Mouse (Mus musculus): ENCODE measurements around the gene Klhl29.

Gene Klhl29

DNA sequence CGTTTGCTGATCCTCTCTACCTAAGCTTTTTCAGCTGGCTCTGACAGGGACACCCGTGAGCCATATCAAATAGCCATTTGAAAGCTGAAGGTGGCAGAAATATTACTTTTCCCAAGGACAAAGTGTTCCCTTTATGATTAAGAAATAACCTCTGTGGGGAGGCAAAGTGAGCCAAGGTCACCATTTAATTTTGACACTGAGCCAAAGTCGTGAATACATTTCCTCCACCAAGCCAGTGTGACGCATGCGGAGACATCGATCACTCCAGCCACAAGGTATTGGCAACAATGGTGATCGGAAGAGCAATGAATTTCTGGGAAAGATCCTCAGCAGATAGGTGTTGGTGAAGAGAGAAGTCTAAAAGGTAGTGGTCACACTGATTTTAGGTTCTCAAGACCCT, 83.2 kb downstream of the Klhl29 start:
- no peak for DNase-seq

GRCm38 (mm10) chr12:5285579-5285978, 89.9 kb downstream of the Klhl29 start:
- no peak for DNase-seq

GRCm38 (mm10) chr12:5284961-5285360, 90.5 kb downstream of the Klhl29 start:
- DNase-seq = no peak

GRCm38 (mm10) chr12:5283654-5284053, 91.8 kb downstream of the Klhl29 start:
- no peak for DNase-seq

DNA sequence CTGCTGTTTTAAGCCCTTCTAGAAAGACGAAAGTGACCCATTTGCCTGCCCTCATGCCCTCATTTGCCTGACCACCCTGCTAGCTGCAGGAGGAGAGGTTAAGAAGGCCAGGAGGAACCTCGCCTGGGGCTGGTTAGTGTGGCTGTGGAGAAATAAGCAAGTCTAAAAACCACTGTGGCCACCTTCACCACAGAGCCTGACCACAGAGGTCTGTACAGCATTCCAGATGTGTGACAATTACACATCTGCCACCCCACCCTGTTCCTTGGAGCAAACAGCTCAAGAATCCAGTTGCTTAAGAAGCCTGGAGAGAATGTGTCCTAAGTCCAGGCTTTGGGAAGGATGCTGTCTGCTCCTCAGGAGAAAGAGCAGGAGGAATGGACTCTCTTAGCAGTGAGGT, 92.9 kb downstream of the Klhl29 start:
- DNase-seq = no peak

DNA sequence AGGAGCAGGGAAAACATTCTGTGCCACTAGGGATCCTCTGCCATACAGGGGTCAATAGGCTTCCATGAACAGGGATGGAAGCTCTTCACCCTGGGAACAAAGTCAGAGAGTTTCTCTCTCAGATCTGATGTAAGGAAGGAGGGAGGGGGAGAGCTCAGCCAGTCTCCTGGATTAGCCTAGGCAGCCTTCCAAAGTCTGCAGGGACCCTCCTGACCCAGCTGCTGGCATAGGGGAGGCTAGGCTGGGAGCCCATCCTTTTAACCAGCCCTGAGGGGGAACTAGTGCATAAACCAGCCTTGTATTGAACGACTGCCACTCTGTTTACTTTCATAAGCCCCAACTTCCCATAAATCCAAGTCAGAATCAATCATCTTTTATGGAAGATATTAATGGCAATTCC, 95.6 kb downstream of the Klhl29 start:
- no peak for DNase-seq

- DNase-seq = no peak
Observed at GRCm38 (mm10) chr12:5277028-5277427, 98.5 kb downstream of the Klhl29 start.

DNA sequence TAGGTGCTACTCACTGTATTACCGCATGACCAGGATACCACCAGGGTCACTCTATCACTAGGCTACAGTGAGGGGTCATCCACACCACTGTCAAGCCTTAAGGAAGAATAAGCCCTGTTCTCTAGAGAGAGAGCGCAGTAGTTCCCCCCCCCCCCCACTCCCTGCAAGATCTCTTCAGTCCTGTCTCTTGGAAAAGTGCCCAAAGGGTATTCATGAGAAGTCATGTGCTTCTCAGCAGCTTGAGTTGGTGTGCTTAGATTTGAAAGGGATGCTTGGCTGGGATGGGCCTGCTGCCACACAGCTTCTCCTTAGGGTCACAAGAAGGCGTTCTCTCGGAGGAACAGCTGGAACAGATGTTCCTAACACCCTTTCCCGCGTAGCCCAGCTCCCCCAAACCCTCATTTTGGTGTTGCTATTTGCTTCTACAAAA, 100.0 kb downstream of the Klhl29 start:
- no peak for DNase-seq

DNA sequence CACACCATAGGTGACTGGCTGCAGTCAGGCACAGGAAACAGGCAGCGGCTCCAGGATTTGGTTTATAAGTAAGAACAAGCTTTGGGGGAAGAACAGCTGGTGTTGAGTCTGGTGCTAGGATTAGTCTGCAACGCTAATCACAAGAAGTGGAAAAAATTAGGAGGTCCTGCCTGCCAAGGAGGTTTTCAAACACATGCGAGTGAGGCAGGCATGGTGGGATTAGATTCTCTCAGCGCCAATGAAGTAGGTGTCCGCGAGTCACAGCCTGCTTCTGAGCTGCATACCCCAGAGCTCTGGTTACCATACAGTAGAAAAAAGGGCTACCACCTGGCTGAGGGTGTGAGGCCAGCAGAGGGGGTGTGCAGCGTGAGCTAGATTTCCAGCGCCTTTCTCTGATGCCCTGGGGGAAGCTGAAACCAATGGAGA, 101.0 kb downstream of the Klhl29 start:
- DNase-seq = no peak

DNA sequence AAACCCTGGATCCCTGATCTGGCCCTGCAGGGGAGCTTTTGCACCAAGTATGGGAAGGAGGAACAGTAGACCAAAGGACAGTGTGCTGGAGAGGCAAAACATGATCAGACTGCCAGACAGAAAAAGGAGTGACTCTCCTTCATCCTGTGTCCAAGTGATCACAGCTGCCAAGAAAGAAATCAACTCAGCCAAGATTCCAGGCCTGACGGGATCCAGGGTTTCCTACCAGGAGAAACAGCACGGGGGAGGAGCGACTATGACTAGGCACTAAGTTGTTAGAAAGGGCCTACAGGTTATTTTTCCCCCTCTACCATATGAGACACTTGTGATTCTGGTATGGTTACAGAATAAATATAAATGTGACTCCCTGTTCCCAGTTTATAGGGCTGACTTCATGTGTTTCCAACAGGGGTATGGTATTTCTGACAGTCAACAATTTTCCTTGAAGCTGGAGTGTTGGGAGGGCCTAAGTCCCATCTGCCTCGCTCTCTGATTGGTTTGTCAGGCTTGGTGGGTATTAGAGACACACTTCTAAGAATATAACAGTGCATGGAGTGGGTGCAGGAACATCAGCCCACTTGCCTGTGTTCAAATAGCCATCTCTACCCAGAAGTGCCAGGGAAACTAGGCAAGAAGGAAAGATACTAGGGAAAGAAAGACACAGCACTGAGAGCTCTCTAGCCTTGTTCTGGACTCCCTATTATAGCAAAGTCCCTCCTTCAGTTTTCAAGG, 102.0 kb downstream of the Klhl29 start:
- DNase-seq = no peak

- DNase-seq = no peak
Observed at GRCm38 (mm10) chr12:5270527-5270926, 105.0 kb downstream of the Klhl29 start.

GRCm38 (mm10) chr12:5269936-5270335, 105.5 kb downstream of the Klhl29 start:
- DNase-seq = no peak

DNA sequence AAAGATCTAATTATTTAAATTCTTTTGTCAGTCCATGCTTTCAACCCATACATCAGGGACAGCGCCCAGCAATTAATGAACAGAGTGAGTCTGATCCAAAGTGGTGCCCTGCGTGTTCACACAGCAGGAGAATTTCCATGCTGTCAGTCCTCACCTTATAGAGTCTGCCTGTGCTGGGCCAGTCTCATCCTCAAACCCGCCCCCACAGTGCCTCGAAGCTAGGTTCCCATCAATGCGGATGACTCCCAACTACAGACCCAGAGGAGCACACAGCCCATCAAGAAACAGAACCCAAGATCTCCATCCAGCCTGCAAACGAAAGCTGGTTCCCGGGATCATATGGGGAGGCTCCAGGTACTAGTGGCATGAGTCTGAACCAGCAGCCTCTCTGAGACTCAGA, 106.4 kb downstream of the Klhl29 start:
- DNase-seq = no peak

- no peak for DNase-seq
Observed at GRCm38 (mm10) chr12:5268188-5268612, 107.3 kb downstream of the Klhl29 start.

GRCm38 (mm10) chr12:5267271-5268187, 108.0 kb downstream of the Klhl29 start:
- no peak for DNase-seq

- DNase-seq = no peak
Observed at GRCm38 (mm10) chr12:5266773-5267172, 108.7 kb downstream of the Klhl29 start.

DNA sequence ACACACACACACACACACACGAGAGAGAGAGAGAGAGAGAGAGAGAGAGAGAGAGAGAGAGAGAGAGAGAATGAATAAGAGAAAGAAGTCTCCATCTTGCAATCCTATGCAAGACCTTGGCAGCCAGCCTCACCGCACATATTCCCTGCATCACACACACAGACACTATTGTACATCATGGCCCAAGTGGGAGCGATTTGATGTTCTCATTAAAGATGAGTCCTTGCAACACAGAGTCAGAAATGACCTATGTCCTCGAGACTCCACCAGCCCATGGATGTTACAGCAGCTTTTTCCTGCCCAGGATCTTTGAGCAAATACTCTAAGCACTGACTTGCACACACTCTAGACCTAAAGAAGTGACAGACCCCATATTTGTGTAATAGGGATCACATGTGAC, 114.0 kb downstream of the Klhl29 start:
- DNase-seq = no peak

- no peak for DNase-seq
Observed at GRCm38 (mm10) chr12:5258779-5259178, 116.7 kb downstream of the Klhl29 start.

DNA sequence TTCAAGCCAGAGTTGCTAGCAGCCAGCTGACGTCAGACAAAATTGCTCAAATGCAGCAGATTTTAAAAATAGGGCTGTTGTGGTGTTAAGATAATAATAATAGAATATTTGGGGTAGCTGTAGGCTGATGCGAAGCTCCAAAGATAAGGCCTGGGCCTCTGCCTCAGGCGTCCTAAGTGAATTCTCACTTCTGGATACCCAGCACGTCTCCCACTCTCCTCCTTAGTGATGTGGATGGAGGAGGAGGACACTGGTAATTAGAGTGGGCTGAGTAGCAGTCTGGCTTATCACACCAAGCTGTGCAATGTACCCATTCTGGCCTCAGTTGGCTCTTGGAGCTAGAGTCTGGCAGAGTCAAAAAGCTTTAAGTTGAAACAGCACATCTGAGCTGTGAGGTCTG, 118.3 kb downstream of the Klhl29 start:
- no peak for DNase-seq

GRCm38 (mm10) chr12:5255079-5255478, 120.4 kb downstream of the Klhl29 start:
- DNase-seq = no peak

DNA sequence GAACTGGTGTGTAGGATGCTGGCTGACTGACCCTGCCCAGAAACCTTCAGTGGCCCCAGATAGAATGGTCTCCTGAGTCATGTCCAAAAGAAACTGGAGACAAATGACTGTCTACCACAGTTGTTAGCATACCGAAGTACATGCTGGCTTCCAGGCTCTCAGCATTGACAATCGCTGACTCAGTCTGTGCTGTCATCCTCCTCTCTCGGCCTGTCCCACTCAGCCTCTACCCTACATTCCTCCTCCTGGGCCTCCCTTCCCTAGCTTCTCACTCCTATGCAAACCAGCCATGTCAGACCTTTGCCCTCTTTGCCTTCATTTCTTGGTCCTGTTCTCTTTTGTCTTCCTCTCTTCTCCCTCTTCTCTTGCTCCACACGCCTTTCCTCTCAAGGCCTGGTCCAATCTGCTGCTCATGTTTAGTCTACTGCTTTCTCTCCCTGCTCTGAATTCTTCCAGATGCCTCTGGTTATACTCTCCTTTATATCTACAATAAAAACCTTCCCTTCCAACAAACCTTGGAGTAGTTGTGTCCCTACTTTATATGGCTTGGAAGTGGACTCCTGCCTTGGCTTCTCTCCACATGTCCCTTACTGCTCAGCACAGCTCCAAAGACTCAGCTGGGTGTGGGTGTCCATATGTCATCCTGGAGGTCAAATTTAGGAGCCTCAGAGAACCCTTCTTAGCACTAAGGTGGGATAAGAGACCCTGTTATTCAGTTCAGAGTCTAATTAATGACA, 121.1 kb downstream of the Klhl29 start:
- no peak for DNase-seq

DNA sequence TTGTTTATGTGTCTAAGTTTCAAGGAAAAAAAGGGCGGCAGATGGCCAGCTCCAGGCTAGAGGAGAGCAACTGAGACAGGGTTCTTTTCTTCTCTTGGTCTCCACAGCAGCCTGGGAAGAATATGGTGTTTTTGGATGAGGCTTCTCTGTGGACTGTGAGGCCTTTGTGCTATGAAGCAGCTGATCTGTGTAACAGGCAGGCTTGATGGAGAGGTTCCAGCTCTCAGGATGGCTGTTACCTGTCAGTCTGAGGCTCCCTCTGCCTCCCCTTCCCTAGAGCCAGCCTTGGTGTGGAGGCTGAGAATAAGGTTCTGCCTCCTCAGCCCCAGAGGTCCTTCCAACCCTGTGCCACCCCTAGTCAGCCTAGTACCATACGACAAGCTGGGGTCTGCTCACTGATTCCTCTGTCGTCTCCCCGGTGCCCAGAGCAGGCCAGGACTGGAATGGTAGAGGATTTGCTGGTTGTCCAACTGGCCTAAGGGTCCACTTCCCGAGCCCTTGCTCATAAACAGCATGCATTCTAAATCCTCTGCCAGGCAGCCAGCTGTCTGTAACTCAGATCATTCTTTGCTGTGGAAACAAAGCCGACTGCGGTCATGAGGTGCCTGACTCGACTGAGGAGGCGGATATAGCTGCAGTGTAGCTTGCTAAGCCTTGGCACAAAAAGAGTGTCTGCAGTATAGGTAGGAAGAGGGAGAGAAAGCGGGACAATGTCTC, 122.0 kb downstream of the Klhl29 start:
- no peak for DNase-seq

DNA sequence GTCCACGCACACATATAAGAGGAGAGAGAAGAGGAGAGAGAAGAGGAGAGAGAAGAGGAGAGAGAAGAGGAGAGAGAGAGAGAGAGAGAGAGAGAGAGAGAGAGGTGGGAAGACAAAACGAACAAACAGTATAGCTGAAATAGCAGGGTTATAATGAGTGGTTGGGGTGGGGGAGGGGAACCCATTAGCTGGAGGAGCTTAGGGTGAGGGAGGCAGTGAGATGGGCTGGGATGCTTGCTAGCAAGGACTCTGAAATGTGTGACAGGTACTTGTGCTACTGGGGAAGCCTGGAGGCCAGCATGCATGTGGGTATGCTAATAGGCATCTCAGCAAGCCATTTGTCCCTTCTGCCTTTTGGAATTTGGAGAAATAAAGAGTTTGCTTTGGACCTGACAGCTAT, 122.9 kb downstream of the Klhl29 start:
- DNase-seq = no peak

Measured in cerebellum, adult 11 months (tissue).